Mouse (Mus musculus) olfactory bulb, adult 2 months (tissue): Measurements from ENCODE around the gene Fam222a.

ENCODE experiments used
- CTCF ChIP-seq: fragments of 200-500 bp; IDR thresholded peaks from 2 replicates; pipeline ENCODE4 v1.5.1; 2012; ENCODE audit warnings: low read depth, mild to moderate bottlenecking, low read length, moderate library complexity; ENCODE audit not compliant: insufficient read depth
- POLR2A ChIP-seq: fragments of 200-500 bp; IDR thresholded peaks from 2 replicates; pipeline ENCODE4 v1.6.1; 2012; ENCODE audit warnings: mild to moderate bottlenecking, low read depth, low read length, moderate library complexity; ENCODE audit not compliant: insufficient read depth

DNA sequence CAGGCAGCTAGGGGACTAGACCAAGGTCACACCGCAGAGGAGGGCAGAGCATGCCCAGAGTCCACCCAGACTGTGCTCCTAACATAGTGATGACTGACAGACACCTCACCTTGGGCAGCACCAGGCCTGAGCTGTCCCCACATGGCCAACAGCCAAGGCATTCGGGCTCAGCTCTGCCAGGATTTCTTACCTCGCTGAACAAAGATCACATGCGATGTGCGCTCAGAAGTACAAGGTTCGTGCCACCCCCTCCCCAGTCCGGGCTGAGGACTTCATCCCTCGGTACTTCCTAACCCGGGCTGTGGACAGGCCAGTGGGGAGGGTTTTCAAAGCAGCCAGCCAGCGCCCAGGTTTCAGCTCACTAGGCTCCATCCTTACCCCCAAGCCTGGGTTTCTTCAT lies 89.6 kb downstream of the Fam222a start:
- TF ChIP-seq CTCF, result no peak
- no peak for TF ChIP-seq POLR2A
